Mouse (Mus musculus) midbrain, embryonic 12.5 days (tissue): ENCODE data around the gene Grasp. TPM values are rescaled to one million over a fixed set of nuclear protein-coding genes. Genes with fewer than 3 reads are reported as not detected.

Source experiments
- ATAC-seq: fragments of 200-750 bp; cut with Nextera tagmentation; 2 replicates; pipeline ENCODE4 v1.8.0; 2017; ENCODE audit warnings: low read depth, moderate TSS enrichment, moderate library complexity; ENCODE audit not compliant: low FRiP score
- H3K27ac ChIP-seq: fragments of 300-500 bp; sonication (generic); replicated peaks from 2 replicates; pipeline ENCODE4 v1.5.1; 2016; ENCODE audit warnings: mild to moderate bottlenecking
- H3K27me3 ChIP-seq: fragments of 300-500 bp; sonication (generic); 2 replicates; pipeline ENCODE4 v1.6.1; 2016; ENCODE audit warnings: mild to moderate bottlenecking
- H3K36me3 ChIP-seq: fragments of 300-500 bp; sonication (generic); 2 replicates; pipeline ENCODE4 v1.6.1; 2016
- H3K4me1 ChIP-seq: fragments of 300-500 bp; sonication (generic); 2 replicates; pipeline ENCODE4 v1.6.1; 2016
- H3K4me2 ChIP-seq: fragments of 300-500 bp; sonication (generic); replicated peaks from 2 replicates; pipeline ENCODE4 v1.6.1; 2016; ENCODE audit warnings: mild to moderate bottlenecking, moderate library complexity
- H3K4me3 ChIP-seq: fragments of 300-500 bp; sonication (generic); 2 replicates; pipeline ENCODE4 v1.5.1; 2016; ENCODE audit warnings: mild to moderate bottlenecking
- H3K9ac ChIP-seq: fragments of 300-500 bp; sonication (generic); replicated peaks from 2 replicates; pipeline ENCODE4 v1.6.1; 2016; ENCODE audit warnings: mild to moderate bottlenecking, moderate library complexity
- H3K9me3 ChIP-seq: fragments of 300-500 bp; sonication (generic); 2 replicates; pipeline ENCODE4 v1.6.1; 2016; ENCODE audit warnings: mild to moderate bottlenecking
- WGBS: fragments of 180-500 bp; shearing (Covaris S2); methylation state at CpG from one replicate; pipeline ENCODE4 v1.1.7; 2016; 5-methylcytosine and 5-hydroxymethylcytosine counted together
- polyA plus RNA-seq: library from polyadenylated mRNA; unstranded; fragments of >200 nt; fragmentation: Nextera tagmentation; extraction: Ambion mirVana; gene quantifications from 2 replicates; pipeline ENCODE4 v1.2.1, GENCODE M21; 2016

The Grasp gene
- polyA plus RNA-seq, 1 experiment from 2014 or later: 5.5 TPM

DNA sequence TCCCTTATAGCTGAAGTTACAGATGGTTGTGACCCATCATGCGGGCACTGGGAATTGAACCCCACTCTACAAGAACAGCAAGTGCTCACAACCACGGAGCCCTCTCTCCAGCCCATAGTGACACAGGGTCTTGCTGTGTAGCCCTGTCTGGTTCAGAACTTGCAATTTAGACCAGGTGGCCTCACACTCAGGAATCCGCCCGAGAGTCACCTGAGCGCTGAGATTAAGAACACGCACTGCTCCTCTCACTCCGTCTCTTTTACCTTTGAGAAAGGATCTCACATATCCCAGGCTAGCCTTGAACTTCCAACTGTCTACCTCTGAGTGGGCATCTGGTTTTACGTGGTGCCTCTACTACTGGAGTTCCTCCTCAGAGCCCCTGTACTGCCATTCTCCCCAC is 39.7 kb upstream of the Grasp start:
- H3K4me2 ChIP-seq: no peak overlapping the region
- H3K4me1 ChIP-seq: peaks cover 32% of the 10 kb centered on the region
- no peaks in the 10 kb centered on the region for H3K27me3 ChIP-seq
- ATAC-seq: no peak
- no peak overlapping the region for H3K27ac ChIP-seq
- WGBS: 97% methylated on average over 8 of the region's 8 CpGs
- H3K4me3 ChIP-seq: no peak overlapping the region
- H3K9me3 ChIP-seq: no peaks in the 10 kb centered on the region
- peaks cover 13% of the 10 kb centered on the region for H3K36me3 ChIP-seq
- no peak overlapping the region for H3K9ac ChIP-seq

GRCm38 (mm10) chr15:101185549-101185948 is 38.4 kb upstream of the Grasp start:
- ATAC-seq: no peak
- 96% methylated on average over 3 of the region's 3 CpGs for WGBS
- Histone ChIP-seq H3K4me2 (no peak overlapping the region), H3K9ac (no peak overlapping the region), H3K9me3 (no peaks in the 10 kb centered on the region), H3K27ac (no peak overlapping the region), H3K4me1 (peaks cover 32% of the 10 kb centered on the region), H3K4me3 (no peak overlapping the region), H3K36me3 (peaks cover 13% of the 10 kb centered on the region), H3K27me3 (no peaks in the 10 kb centered on the region)

- WGBS: 88% methylated on average over 5 of the region's 5 CpGs
- no peak overlapping the region for H3K27ac ChIP-seq
- H3K4me2 ChIP-seq: no peak overlapping the region
- peaks cover 13% of the 10 kb centered on the region for H3K36me3 ChIP-seq
- no peak overlapping the region for H3K4me3 ChIP-seq
- peaks cover 36% of the 10 kb centered on the region for H3K4me1 ChIP-seq
- ATAC-seq: no peak
- H3K9me3 ChIP-seq: no peaks in the 10 kb centered on the region
- H3K27me3 ChIP-seq: no peaks in the 10 kb centered on the region
- H3K9ac ChIP-seq: no peak overlapping the region
These were observed 36.1 kb upstream of the Grasp start for GRCm38 (mm10) chr15:101187907-101188306.

- Histone ChIP-seq H3K27me3 (no peaks in the 10 kb centered on the region), H3K4me2 (no peak overlapping the region), H3K36me3 (peaks cover 25% of the 10 kb centered on the region), H3K4me3 (no peak overlapping the region), H3K4me1 (peaks cover 32% of the 10 kb centered on the region), H3K27ac (no peak overlapping the region), H3K9ac (no peak overlapping the region), H3K9me3 (no peaks in the 10 kb centered on the region)
- 87% methylated on average over 10 of the region's 10 CpGs for WGBS
- ATAC-seq: no peak
These were observed 33.8 kb upstream of the Grasp start for GRCm38 (mm10) chr15:101189981-101190761.

GRCm38 (mm10) chr15:101190762-101191150 is 33.2 kb upstream of the Grasp start:
- WGBS: 81% methylated on average over 5 of the region's 5 CpGs
- no peak overlapping the region; the same call in 1 of the 2 replicates for H3K9ac ChIP-seq
- peaks cover 32% of the 10 kb centered on the region for H3K4me1 ChIP-seq
- ATAC-seq: no peak
- no peak overlapping the region for H3K27ac ChIP-seq
- peaks cover 26% of the 10 kb centered on the region for H3K36me3 ChIP-seq
- H3K27me3 ChIP-seq: no peaks in the 10 kb centered on the region
- no peak overlapping the region for H3K4me3 ChIP-seq
- no peak overlapping the region for H3K4me2 ChIP-seq
- no peaks in the 10 kb centered on the region for H3K9me3 ChIP-seq

DNA sequence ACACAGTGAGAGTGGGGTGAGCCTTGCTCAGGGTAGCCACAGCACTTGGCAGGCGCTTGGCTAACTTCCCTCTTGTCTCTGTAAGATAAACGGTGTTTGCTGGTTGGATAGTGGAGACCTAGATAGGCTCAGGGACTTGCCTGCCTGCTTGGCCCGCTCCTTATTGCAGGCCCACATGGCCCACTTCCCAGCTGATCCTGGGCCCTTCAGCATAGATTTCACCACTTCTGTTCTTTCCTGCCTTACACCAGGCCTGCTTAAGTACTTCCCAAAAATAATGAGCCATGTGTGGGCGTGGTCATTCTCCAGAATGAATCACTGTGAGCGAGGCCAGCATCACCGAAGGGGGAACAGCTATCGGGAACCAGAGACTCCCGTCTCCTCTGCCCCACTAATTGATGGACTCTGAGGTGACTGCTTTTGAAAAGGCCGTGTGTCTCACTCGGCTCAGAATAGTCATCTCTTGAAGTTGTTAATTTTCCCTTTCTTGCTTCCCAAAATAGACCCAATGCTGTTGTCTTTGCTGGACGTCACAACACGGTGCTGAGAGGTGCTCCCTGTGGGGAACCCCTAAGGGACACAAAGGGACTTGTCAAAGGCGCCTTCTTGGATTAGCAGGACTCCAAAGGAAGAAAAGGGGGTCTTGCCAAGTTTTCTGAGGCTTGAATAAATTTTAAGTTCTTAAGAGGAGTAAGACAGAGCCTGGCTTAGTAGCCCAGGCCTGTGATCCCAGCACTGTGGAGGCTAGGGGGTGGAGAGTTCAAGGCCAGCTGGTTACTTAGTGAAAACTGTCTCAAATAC is 32.3 kb upstream of the Grasp start:
- H3K27ac ChIP-seq: peak overlapping the region; percentile 64
- ATAC-seq: peak; percentile 79
- H3K27me3 ChIP-seq: no peaks in the 10 kb centered on the region
- H3K4me1 ChIP-seq: peaks cover 32% of the 10 kb centered on the region
- 16% methylated on average over 13 of the region's 13 CpGs for WGBS
- H3K9ac ChIP-seq: no peak overlapping the region; the same call in 1 of the 2 replicates
- H3K36me3 ChIP-seq: peaks cover 29% of the 10 kb centered on the region
- H3K4me3 ChIP-seq: no peak overlapping the region
- H3K9me3 ChIP-seq: no peaks in the 10 kb centered on the region
- no peak overlapping the region for H3K4me2 ChIP-seq

- Histone ChIP-seq H3K9ac (no peak overlapping the region), H3K36me3 (peaks cover 35% of the 10 kb centered on the region), H3K4me1 (peaks cover 32% of the 10 kb centered on the region), H3K9me3 (no peaks in the 10 kb centered on the region), H3K4me2 (no peak overlapping the region), H3K27me3 (no peaks in the 10 kb centered on the region), H3K27ac (peak overlapping the region; percentile 64), H3K4me3 (no peak overlapping the region)
- ATAC-seq: no peak
- 48% methylated on average over 7 of the region's 7 CpGs for WGBS
These were observed 31.7 kb upstream of the Grasp start for GRCm38 (mm10) chr15:101192260-101192640.

GRCm38 (mm10) chr15:101192651-101193050 is 31.3 kb upstream of the Grasp start:
- WGBS: 93% methylated on average over 7 of the region's 7 CpGs

GRCm38 (mm10) chr15:101193971-101194370 is 30.0 kb upstream of the Grasp start:
- WGBS: 97% methylated on average over 6 of the region's 6 CpGs
- H3K36me3 ChIP-seq: peaks cover 48% of the 10 kb centered on the region
- no peak for ATAC-seq

More at GRCm38 (mm10) chr15:101192651-101193050, 31.3 kb upstream of the Grasp start:
- H3K36me3 ChIP-seq: peaks cover 38% of the 10 kb centered on the region
- no peak overlapping the region for H3K4me2 ChIP-seq
- H3K4me1 ChIP-seq: peaks cover 32% of the 10 kb centered on the region
- no peak overlapping the region for H3K27ac ChIP-seq
- H3K9ac ChIP-seq: no peak overlapping the region
- H3K4me3 ChIP-seq: no peak overlapping the region
- no peak for ATAC-seq
- no peaks in the 10 kb centered on the region for H3K27me3 ChIP-seq
- no peaks in the 10 kb centered on the region for H3K9me3 ChIP-seq

DNA sequence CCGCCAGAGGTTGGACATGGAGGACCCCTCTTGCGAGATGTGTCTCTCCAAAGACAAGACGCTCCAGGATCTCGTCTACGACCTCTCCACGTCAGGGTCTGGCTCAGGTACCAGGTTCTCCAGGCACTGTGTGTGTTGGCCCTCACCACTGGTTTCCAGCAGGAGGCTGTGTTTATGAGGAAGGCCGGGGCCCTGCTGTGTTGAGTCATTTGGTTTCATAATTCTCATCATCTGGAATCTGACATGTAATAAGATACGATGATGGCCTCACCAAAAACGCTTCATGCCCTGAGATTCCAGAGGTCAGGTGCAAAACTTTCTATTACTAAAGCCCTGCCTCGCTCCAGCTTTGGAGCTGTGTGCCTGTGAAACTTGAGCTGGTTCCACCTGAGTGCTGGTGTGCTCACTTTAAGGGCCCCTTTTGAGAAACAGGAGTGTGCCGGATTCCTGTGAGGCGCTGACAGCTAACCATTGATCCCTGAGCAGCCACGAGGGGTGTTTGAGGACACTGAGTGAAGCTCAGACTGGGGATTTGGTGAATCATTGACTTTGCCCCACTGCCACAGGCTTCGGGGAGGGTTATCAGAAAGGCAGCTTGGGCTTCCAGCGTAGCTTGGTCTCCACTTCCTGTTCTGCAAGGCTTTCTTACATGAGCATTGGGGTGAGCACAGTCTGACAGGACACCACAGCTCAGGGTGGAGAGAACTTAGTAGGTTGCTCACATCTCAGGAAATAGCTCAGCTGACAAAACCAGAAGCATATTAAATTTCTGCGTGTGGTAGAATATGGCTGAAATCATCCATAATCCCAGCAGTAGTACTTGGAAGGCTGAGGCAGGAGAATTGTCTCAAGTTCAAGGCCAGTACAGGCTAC is 28.8 kb upstream of the Grasp start:
- no peak overlapping the region for H3K4me3 ChIP-seq
- H3K4me2 ChIP-seq: no peak overlapping the region
- peaks cover 27% of the 10 kb centered on the region for H3K4me1 ChIP-seq
- no peak overlapping the region for H3K27ac ChIP-seq
- no peak for ATAC-seq
- no peak overlapping the region for H3K9ac ChIP-seq
- WGBS: 94% methylated on average over 16 of the region's 16 CpGs
- H3K36me3 ChIP-seq: peaks cover 60% of the 10 kb centered on the region
- H3K9me3 ChIP-seq: no peaks in the 10 kb centered on the region
- no peaks in the 10 kb centered on the region for H3K27me3 ChIP-seq

More at GRCm38 (mm10) chr15:101193971-101194370, 30.0 kb upstream of the Grasp start:
- Histone ChIP-seq H3K4me3 (no peak overlapping the region), H3K9ac (no peak overlapping the region), H3K4me2 (no peak overlapping the region), H3K27ac (no peak overlapping the region), H3K9me3 (no peaks in the 10 kb centered on the region), H3K4me1 (peaks cover 32% of the 10 kb centered on the region), H3K27me3 (no peaks in the 10 kb centered on the region)

GRCm38 (mm10) chr15:101196079-101196795 is 27.8 kb upstream of the Grasp start:
- Histone ChIP-seq H3K4me1 (peaks cover 17% of the 10 kb centered on the region), H3K9ac (no peak overlapping the region), H3K4me3 (no peak overlapping the region), H3K27ac (no peak overlapping the region), H3K36me3 (peaks cover 70% of the 10 kb centered on the region), H3K27me3 (no peaks in the 10 kb centered on the region), H3K9me3 (no peaks in the 10 kb centered on the region), H3K4me2 (no peak overlapping the region)
- ATAC-seq: no peak
- 91% methylated on average over 8 of the region's 8 CpGs for WGBS
